Mouse (Mus musculus) heart, embryonic 16.5 days (tissue): ENCODE results near the gene Snx5. TPM values are rescaled to one million over a fixed set of nuclear protein-coding genes. Genes with fewer than 3 reads are reported as not detected.

ENCODE experiments used
- ATAC-seq: fragments of 200-750 bp; cut with Nextera tagmentation; replicated peaks from 2 replicates; pipeline ENCODE4 v1.8.0; 2017; ENCODE audit warnings: moderate number of reproducible peaks; ENCODE audit not compliant: insufficient read depth, low FRiP score; ENCODE audit errors: extremely low read depth
- H3K27ac ChIP-seq: fragments of 300-500 bp; sonication (generic); 2 replicates; pipeline ENCODE4 v1.5.1; 2014; ENCODE audit warnings: mild to moderate bottlenecking, low read length, control low read depth, moderate library complexity
- H3K27me3 ChIP-seq: fragments of 300-500 bp; sonication (generic); 2 replicates; pipeline ENCODE4 v1.6.1; 2014; ENCODE audit warnings: low read length, mixed read lengths; ENCODE audit not compliant: control insufficient read depth, insufficient read depth
- H3K36me3 ChIP-seq: fragments of 300-500 bp; sonication (generic); 2 replicates; pipeline ENCODE4 v1.6.1; 2014; ENCODE audit not compliant: control insufficient read depth, insufficient read depth
- H3K4me1 ChIP-seq: fragments of 300-500 bp; sonication (generic); 2 replicates; pipeline ENCODE4 v1.6.1; 2014; ENCODE audit warnings: low read length, mixed read lengths; ENCODE audit not compliant: control insufficient read depth, insufficient read depth
- H3K4me2 ChIP-seq: fragments of 300-500 bp; sonication (generic); 2 replicates; pipeline ENCODE4 v1.6.1; 2014; ENCODE audit warnings: low read depth, mild to moderate bottlenecking, control low read depth, low read length
- H3K4me3 ChIP-seq: fragments of 300-500 bp; sonication (generic); 2 replicates; pipeline ENCODE4 v1.5.1; 2014; ENCODE audit warnings: mild to moderate bottlenecking, control low read depth, low read length
- H3K9ac ChIP-seq: fragments of 300-500 bp; sonication (generic); 2 replicates; pipeline ENCODE4 v1.6.1; 2014; ENCODE audit warnings: low read length, control low read depth
- H3K9me3 ChIP-seq: fragments of 300-500 bp; sonication (generic); replicated peaks from 2 replicates; pipeline ENCODE4 v1.6.1; 2016; ENCODE audit warnings: low read length; ENCODE audit not compliant: control insufficient read depth
- WGBS: fragments of 180-500 bp; shearing (Covaris S2); extraction: QIAGEN DNeasy Blood & Tissue Kit; methylation state at CpG from one replicate; pipeline ENCODE4 v1.1.7; 2014; 5-methylcytosine and 5-hydroxymethylcytosine counted together
- polyA plus RNA-seq: library from polyadenylated mRNA; unstranded; fragments of >200 nt; fragmentation: Nextera tagmentation; extraction: Ambion mirVana; gene quantifications from 2 replicates; pipeline ENCODE4 v1.2.1, GENCODE M21; 2015

Gene Snx5
- polyA plus RNA-seq, 1 experiment from 2014 or later = 95.3 TPM

GRCm38 (mm10) chr2:144291600-144292305 is 21.0 kb upstream of the Snx5 start:
- H3K4me3 ChIP-seq = no peak overlapping the region
- 56% methylated on average over 11 of the region's 11 CpGs for WGBS
- ATAC-seq = no peak
- no peak overlapping the region for H3K4me2 ChIP-seq
- no peak overlapping the region for H3K9ac ChIP-seq
- H3K36me3 ChIP-seq = no peaks in the 10 kb centered on the region
- peaks cover 6% of the 10 kb centered on the region; the same call in 1 of the 2 replicates for H3K4me1 ChIP-seq
- H3K9me3 ChIP-seq = no peaks in the 10 kb centered on the region
- no peaks in the 10 kb centered on the region for H3K27me3 ChIP-seq
- no peak overlapping the region for H3K27ac ChIP-seq

- peaks cover 6% of the 10 kb centered on the region; the same call in 1 of the 2 replicates for H3K4me1 ChIP-seq
- H3K27me3 ChIP-seq = no peaks in the 10 kb centered on the region
- H3K36me3 ChIP-seq = no peaks in the 10 kb centered on the region
- 73% methylated on average over 7 of the region's 7 CpGs for WGBS
- H3K9ac ChIP-seq = no peak overlapping the region
- no peak overlapping the region for H3K27ac ChIP-seq
- H3K4me3 ChIP-seq = no peak overlapping the region
- no peak for ATAC-seq
- H3K9me3 ChIP-seq = no peaks in the 10 kb centered on the region
- H3K4me2 ChIP-seq = no peak overlapping the region
These were observed 19.6 kb upstream of the Snx5 start for GRCm38 (mm10) chr2:144290321-144290720.

DNA sequence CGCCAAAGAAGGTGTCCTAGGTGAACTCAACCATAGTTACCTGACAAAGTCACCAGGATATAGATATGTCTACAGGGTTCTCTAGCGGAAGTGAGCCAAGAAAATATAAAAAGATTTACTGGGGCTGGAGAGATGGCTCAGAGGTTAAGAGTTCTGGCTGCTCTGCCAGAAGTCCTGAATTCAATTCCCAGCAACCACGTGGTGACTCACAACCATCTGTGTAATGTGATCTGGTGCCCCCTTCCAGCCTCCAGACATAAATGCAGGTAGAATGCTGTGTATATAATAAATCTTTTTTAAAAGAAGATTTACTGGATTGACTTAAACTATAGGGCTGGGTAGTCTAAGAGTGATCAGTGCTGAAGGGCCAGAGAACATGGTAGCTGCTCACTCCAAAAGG is 10.7 kb upstream of the Snx5 start:
- no peaks in the 10 kb centered on the region for H3K27me3 ChIP-seq
- H3K27ac ChIP-seq = no peak overlapping the region

DNA sequence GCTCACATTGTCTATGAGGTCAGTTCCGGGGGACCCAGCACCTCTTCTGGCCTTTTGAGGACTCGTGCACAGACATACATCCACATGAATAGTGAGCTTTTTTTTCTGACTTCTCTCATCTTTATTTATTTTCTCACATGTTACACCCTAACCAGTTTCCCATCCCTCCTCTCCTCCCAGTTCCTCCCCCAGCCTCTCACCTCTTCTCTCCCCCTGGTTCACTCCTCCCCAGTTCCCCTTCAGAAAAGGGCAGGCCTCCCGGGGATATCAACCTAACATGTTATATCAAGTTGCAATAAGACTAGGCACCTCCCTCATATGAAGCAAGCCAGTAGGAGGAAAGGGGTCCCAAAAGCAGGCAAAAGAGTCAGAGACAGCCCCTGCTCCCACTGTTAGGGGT is 9.9 kb upstream of the Snx5 start:
- ATAC-seq = no peak
- H3K4me3 ChIP-seq = no peak overlapping the region
- H3K4me2 ChIP-seq = no peak overlapping the region
- no peaks in the 10 kb centered on the region for H3K9me3 ChIP-seq
- 85% methylated on average over 3 of the region's 3 CpGs for WGBS
- peak overlapping the region; percentile 78 for H3K27ac ChIP-seq
- 0 out of 2 replicates have a peak overlapping the region, but pooled peaks have one; percentile 12 for H3K9ac ChIP-seq
- peaks cover 19% of the 10 kb centered on the region for H3K4me1 ChIP-seq
- H3K36me3 ChIP-seq = peaks cover 11% of the 10 kb centered on the region
- no peaks in the 10 kb centered on the region for H3K27me3 ChIP-seq

More for the DNA sequence above, 10.7 kb upstream of the Snx5 start:
- no peak overlapping the region for H3K9ac ChIP-seq
- no peak overlapping the region for H3K4me3 ChIP-seq
- H3K36me3 ChIP-seq = peaks cover 11% of the 10 kb centered on the region
- H3K4me1 ChIP-seq = peaks cover 19% of the 10 kb centered on the region
- no peaks in the 10 kb centered on the region for H3K9me3 ChIP-seq
- no peak overlapping the region for H3K4me2 ChIP-seq
- ATAC-seq = no peak
- 72% methylated on average over 3 of the region's 3 CpGs for WGBS

DNA sequence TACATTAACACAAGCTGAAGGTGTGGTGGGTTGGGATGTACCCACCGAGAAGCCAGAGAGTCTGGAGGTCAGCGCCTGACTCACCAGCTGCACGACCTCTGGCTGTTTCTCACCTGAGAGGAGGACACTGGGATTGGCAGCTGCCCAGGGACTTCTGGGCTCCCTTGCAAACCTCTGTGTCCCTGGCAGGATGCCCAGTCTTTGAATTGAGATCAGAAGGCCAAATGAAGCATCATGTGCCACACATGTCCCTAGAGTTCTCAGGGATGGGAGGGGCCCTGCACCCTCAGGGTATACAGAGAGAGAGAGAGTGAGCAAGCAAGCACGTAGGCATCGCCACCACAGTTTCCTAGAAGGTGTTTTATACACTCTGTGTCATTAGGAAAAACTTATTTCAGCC is 9.0 kb upstream of the Snx5 start:
- Histone ChIP-seq H3K9ac (no peak overlapping the region), H3K4me2 (no peak overlapping the region), H3K4me3 (no peak overlapping the region), H3K4me1 (peaks cover 18% of the 10 kb centered on the region), H3K27me3 (no peaks in the 10 kb centered on the region), H3K36me3 (peaks cover 11% of the 10 kb centered on the region), H3K27ac (peak overlapping the region; percentile 78), H3K9me3 (no peaks in the 10 kb centered on the region)
- ATAC-seq = peak; percentile 84
- WGBS = 45% methylated on average over 5 of the region's 5 CpGs

DNA sequence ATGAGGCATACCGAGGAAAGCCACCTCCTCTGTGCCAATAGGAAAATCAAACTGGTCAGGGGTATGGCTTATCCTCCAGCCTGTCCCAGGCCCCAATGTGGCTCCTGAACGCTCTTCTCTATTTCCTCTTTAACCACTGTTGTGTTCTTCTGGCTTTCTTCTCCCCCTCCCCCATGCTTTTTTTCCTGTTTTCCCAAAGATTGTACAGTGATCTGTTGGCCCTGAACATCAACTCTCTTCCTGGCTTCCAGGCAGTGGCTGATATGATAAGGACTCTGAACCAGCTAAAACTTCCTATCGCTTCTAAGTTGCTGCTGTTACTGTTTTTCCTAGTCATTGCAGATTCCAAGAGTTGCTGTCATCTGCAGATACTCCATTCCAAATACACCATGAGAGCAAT is 6.2 kb upstream of the Snx5 start:
- Histone ChIP-seq H3K4me3 (no peak overlapping the region), H3K36me3 (peaks cover 11% of the 10 kb centered on the region), H3K27me3 (no peaks in the 10 kb centered on the region), H3K27ac (peak overlapping the region; percentile 58), H3K4me1 (peaks cover 20% of the 10 kb centered on the region), H3K4me2 (no peak overlapping the region), H3K9ac (no peak overlapping the region), H3K9me3 (no peaks in the 10 kb centered on the region)
- 66% methylated on average over 3 of the region's 3 CpGs for WGBS
- peak; percentile 29; the same call in 1 of the 2 replicates for ATAC-seq

GRCm38 (mm10) chr2:144274741-144275140 is 4.0 kb upstream of the Snx5 start:
- peak overlapping the region; percentile 41; the same call in 1 of the 2 replicates for H3K9ac ChIP-seq
- no peak overlapping the region for H3K4me2 ChIP-seq
- 38% methylated on average over 8 of the region's 8 CpGs for WGBS
- ATAC-seq = no peak
- peaks cover 19% of the 10 kb centered on the region for H3K4me1 ChIP-seq
- peak overlapping the region; percentile 70 for H3K27ac ChIP-seq
- peaks cover 9% of the 10 kb centered on the region for H3K36me3 ChIP-seq
- no peaks in the 10 kb centered on the region for H3K27me3 ChIP-seq
- no peaks in the 10 kb centered on the region for H3K9me3 ChIP-seq
- H3K4me3 ChIP-seq = no peak overlapping the region

GRCm38 (mm10) chr2:144272088-144272487 is 1.4 kb upstream of the Snx5 start:
- H3K4me3 ChIP-seq = no peak overlapping the region
- no peak for ATAC-seq
- H3K27ac ChIP-seq = no peak overlapping the region
- H3K9ac ChIP-seq = no peak overlapping the region
- 88% methylated on average over 12 of the region's 12 CpGs for WGBS
- no peaks in the 10 kb centered on the region for H3K27me3 ChIP-seq
- no peaks in the 10 kb centered on the region for H3K9me3 ChIP-seq
- peaks cover 35% of the 10 kb centered on the region for H3K4me1 ChIP-seq
- 0 out of 2 replicates have a peak, but pooled peaks cover 2% of the 10 kb centered on the region for H3K36me3 ChIP-seq
- no peak overlapping the region for H3K4me2 ChIP-seq

- H3K4me2 ChIP-seq = peak overlapping the region; percentile 79
- peak overlapping the region; percentile 65 for H3K4me3 ChIP-seq
- no peaks in the 10 kb centered on the region for H3K36me3 ChIP-seq
- peak overlapping the region; percentile 83 for H3K9ac ChIP-seq
- WGBS = under 1% methylated on average over 33 of the region's 33 CpGs
- H3K9me3 ChIP-seq = no peaks in the 10 kb centered on the region
- peak overlapping the region; percentile 95 for H3K27ac ChIP-seq
- ATAC-seq = no peak; the same call in 1 of the 2 replicates
- no peaks in the 10 kb centered on the region for H3K27me3 ChIP-seq
- H3K4me1 ChIP-seq = peaks cover 41% of the 10 kb centered on the region
These were observed 829 bp downstream of the Snx5 start for GRCm38 (mm10) chr2:144269679-144270475.
